Comparison of ENCODE assay signal across 8 mouse cellular contexts in genomic region chr14:120911388-120911901, GRCm38 (mm10). TPM values are rescaled to one million over a fixed set of nuclear protein-coding genes. Genes with fewer than 3 reads are reported as not detected.
DNase-seq lines count a peak whose midpoint lies in the region; ATAC-seq lines count a peak whose summit lies in the region.

No protein-coding gene starts in this region.

- H3K4me3 ChIP-seq in forebrain, embryonic 12.5 days (replicated peaks) = peak overlapping the region; percentile 94
- peak overlapping the region; percentile 86 for H3K4me3 ChIP-seq in hindbrain, embryonic 12.5 days
- H3K4me3 ChIP-seq in limb, embryonic 11.5 days (ENCODE audit: low read depth, low read length) = peak overlapping the region; percentile 78
- peak overlapping the region; percentile 89 for H3K4me3 ChIP-seq in midbrain, embryonic 11.5 days (ENCODE audit: low read depth, low read length)

- peak; percentile 67 for DNase-seq in MN1 (ENCODE audit: low spot score)
- DNase-seq in c-Kit-negative CD71-positive TER-119-positive erythroid progenitor cells, embryonic 14.5 days (ENCODE audit: low read depth, low spot score) = peak; percentile 22
- DNase-seq in limb, embryonic 11.5 days (ENCODE audit: low spot score) = peak; percentile 68
- DNase-seq in midbrain, embryonic 11.5 days (ENCODE audit: low spot score, missing footprints) = peak; percentile 95
- peak; percentile 26 for DNase-seq in skeletal muscle tissue, adult 2 months (ENCODE audit: low read depth, low spot score)

- H3K36me3 ChIP-seq in forebrain, embryonic 12.5 days (replicated peaks) = no peaks in the 10 kb centered on the region
- no peaks in the 10 kb centered on the region for H3K36me3 ChIP-seq in hindbrain, embryonic 12.5 days
- H3K36me3 ChIP-seq in limb, embryonic 11.5 days (ENCODE audit: control insufficient read depth, insufficient read depth, low read length) = no peaks in the 10 kb centered on the region
- H3K36me3 ChIP-seq in midbrain, embryonic 11.5 days (ENCODE audit: control insufficient read depth, insufficient read depth, low read length) = no peaks in the 10 kb centered on the region

- H3K4me1 ChIP-seq in forebrain, embryonic 12.5 days = peaks cover 20% of the 10 kb centered on the region
- peaks cover 14% of the 10 kb centered on the region for H3K4me1 ChIP-seq in hindbrain, embryonic 12.5 days
- H3K4me1 ChIP-seq in limb, embryonic 11.5 days (ENCODE audit: control insufficient read depth, insufficient read depth, low read length) = 0 out of 2 replicates have a peak, but pooled peaks cover 3% of the 10 kb centered on the region
- H3K4me1 ChIP-seq in midbrain, embryonic 11.5 days (ENCODE audit: control insufficient read depth, insufficient read depth, low read length) = no peaks in the 10 kb centered on the region

- H3K9me3 ChIP-seq in forebrain, embryonic 12.5 days = no peaks in the 10 kb centered on the region
- H3K9me3 ChIP-seq in hindbrain, embryonic 12.5 days (replicated peaks) = no peaks in the 10 kb centered on the region
- H3K9me3 ChIP-seq in limb, embryonic 11.5 days (ENCODE audit: control insufficient read depth, low read length) = no peaks in the 10 kb centered on the region
- no peaks in the 10 kb centered on the region for H3K9me3 ChIP-seq in midbrain, embryonic 11.5 days (ENCODE audit: control insufficient read depth, low read length)

- H3K9ac ChIP-seq in forebrain, embryonic 12.5 days = peak overlapping the region; percentile 92
- H3K9ac ChIP-seq in hindbrain, embryonic 12.5 days = peak overlapping the region; percentile 79
- peak overlapping the region; percentile 82 for H3K9ac ChIP-seq in limb, embryonic 11.5 days (ENCODE audit: low read length)
- H3K9ac ChIP-seq in midbrain, embryonic 11.5 days (ENCODE audit: low read length) = peak overlapping the region; percentile 89

- peak overlapping the region; percentile 87 for H3K27ac ChIP-seq in forebrain, embryonic 12.5 days
- peak overlapping the region; percentile 88 for H3K27ac ChIP-seq in hindbrain, embryonic 12.5 days
- peak overlapping the region; percentile 86 for H3K27ac ChIP-seq in limb, embryonic 11.5 days (replicated peaks; ENCODE audit: low read depth, low read length)
- H3K27ac ChIP-seq in midbrain, embryonic 11.5 days (ENCODE audit: low read depth, low read length) = peak overlapping the region; percentile 83

- ATAC-seq in forebrain, embryonic 12.5 days (ENCODE audit: low FRiP score) = peak; percentile 43
- ATAC-seq in hindbrain, embryonic 12.5 days (ENCODE audit: low FRiP score) = peak; percentile 71
- peak; percentile 4; the same call in 1 of the 2 replicates for ATAC-seq in limb, embryonic 11.5 days (ENCODE audit: insufficient number of reproducible peaks, low FRiP score, low TSS enrichment, low read depth)
- ATAC-seq in midbrain, embryonic 11.5 days (ENCODE audit: low FRiP score) = peak; percentile 64
- ATAC-seq in activated CD4-positive, CD25-positive, alpha-beta regulatory T cell, adult 4 months = no peak

- no peaks in the 10 kb centered on the region for H3K27me3 ChIP-seq in forebrain, embryonic 12.5 days
- no peaks in the 10 kb centered on the region for H3K27me3 ChIP-seq in hindbrain, embryonic 12.5 days
- H3K27me3 ChIP-seq in limb, embryonic 11.5 days (ENCODE audit: control insufficient read depth, insufficient read depth, low read length) = no peaks in the 10 kb centered on the region
- no peaks in the 10 kb centered on the region for H3K27me3 ChIP-seq in midbrain, embryonic 11.5 days (ENCODE audit: control insufficient read depth, insufficient read depth, low read length)

- under 1% methylated on average over 50 of the region's 63 CpGs for WGBS in forebrain, embryonic 12.5 days
- under 1% methylated on average over 49 of the region's 63 CpGs for WGBS in hindbrain, embryonic 12.5 days
- WGBS in limb, embryonic 11.5 days = under 1% methylated on average over 61 of the region's 63 CpGs
- under 1% methylated on average over 29 of the region's 63 CpGs for WGBS in midbrain, embryonic 11.5 days

- H3K4me2 ChIP-seq in forebrain, embryonic 12.5 days = peak overlapping the region; percentile 76
- H3K4me2 ChIP-seq in hindbrain, embryonic 12.5 days (replicated peaks) = peak overlapping the region; percentile 74
- H3K4me2 ChIP-seq in limb, embryonic 11.5 days (ENCODE audit: low read depth, severe bottlenecking) = peak overlapping the region; percentile 92
- H3K4me2 ChIP-seq in midbrain, embryonic 11.5 days = peak overlapping the region; percentile 63

RNA-seq across cellular contexts. Expression of gene Ipo5, which starts 0.4 kb away (rescaled TPM):
- polyA plus RNA-seq in forebrain, embryonic 12.5 days (2016; fragmentation: Nextera tagmentation; extraction: Ambion mirVana) = 131 and 136 TPM in 2 replicates
- polyA plus RNA-seq in hindbrain, embryonic 12.5 days (2016; fragmentation: Nextera tagmentation; extraction: Ambion mirVana) = 89.0 and 90.2 TPM in 2 replicates
- 131 and 142 TPM in 2 replicates for polyA plus RNA-seq in limb, embryonic 11.5 days (2014; fragmentation: Nextera tagmentation; extraction: Ambion mirVana)
- polyA plus RNA-seq in midbrain, embryonic 11.5 days (2014; fragmentation: Nextera tagmentation; extraction: Ambion mirVana) = 166 TPM in 2 replicates
- 10 to 100 TPM; 43.4 to 46.7 TPM for polyA plus RNA-seq in activated CD4-positive, CD25-positive, alpha-beta regulatory T cell, adult 4 months (2017; shearing (Covaris generic))

Comparison
In these comparisons a context has a peak if more than half of its experiments do, and no peak if none do; other contexts are left out.
1. DNase-seq: peak in every context shown above with its lines; median percentile 95 in midbrain, embryonic 11.5 days; 68 in limb, embryonic 11.5 days; 67 in MN1; 26 in skeletal muscle tissue, adult 2 months; 22 in c-Kit-negative CD71-positive TER-119-positive erythroid progenitor cells, embryonic 14.5 days.